Mouse (Mus musculus): Measurements from ENCODE around the gene Ift81. TPM values are rescaled to one million over a fixed set of nuclear protein-coding genes. Genes with fewer than 3 reads are reported as not detected.

Ift81 gene
- total RNA-seq, 1 experiment, result 7.4 TPM

GRCm38 (mm10) chr5:122638296-122638695 lies 24.0 kb upstream of the Ift81 start:
- no peak for DNase-seq (ENCODE audit: low read depth, low spot score)
- Histone ChIP-seq H3K27ac (ENCODE audit: insufficient read depth, low read depth, low read length, poor library complexity, severe bottlenecking) (no peak overlapping the region), H3K4me3 (ENCODE audit: insufficient read depth in 1 of 2, low read depth in 1 of 2, low read length in 2 of 2, poor library complexity in 1 of 2, severe bottlenecking in 1 of 2) (no peak overlapping the region), H3K36me3 (ENCODE audit: control insufficient read depth, insufficient read depth, low read length, poor library complexity, severe bottlenecking) (no peaks in the 10 kb centered on the region), H3K9ac (ENCODE audit: insufficient read depth, low read depth, low read length, poor library complexity, severe bottlenecking) (no peak overlapping the region), H3K4me1 (ENCODE audit: control insufficient read depth in 2 of 2, insufficient read depth in 2 of 2, low read length in 2 of 2, poor library complexity in 1 of 2) (peaks cover 2 to 8% of the 10 kb centered on the region in 2 experiments; a peak in 2 of 4 replicates), H3K9me3 (ENCODE audit: control insufficient read depth, insufficient read depth, low read depth, low read length) (no peaks in the 10 kb centered on the region)
- TF ChIP-seq ZC3H11A (IDR thresholded peaks at IDR 0.05; ENCODE audit: borderline replicate concordance, low read depth, low read length) (no peak), MAFK (IDR thresholded peaks at IDR 0.05; ENCODE audit: insufficient read depth, low read depth, low read length) (no peak), CHD2 (IDR thresholded peaks at IDR 0.05; ENCODE audit: low read depth, low read length) (no peak), HCFC1 (IDR thresholded peaks at IDR 0.05; ENCODE audit: borderline replicate concordance, insufficient read depth, low read length) (no peak), ZNF384 (IDR thresholded peaks at IDR 0.05; ENCODE audit: low read depth, low read length) (no peak)
- in situ Hi-C loops (cut with MboI; ENCODE audit: low sequenced_read_pairs in 2 of 2, unreplicated experiment in 2 of 2), result loop anchor here in 1 of 2 experiments (10.0 kb wide), 1 partner anchor 233 kb away; no protein-coding TSS in a partner anchor

- DNase-seq (ENCODE audit: low read depth, low spot score), result no peak
- TF ChIP-seq MAFK (IDR thresholded peaks at IDR 0.05; ENCODE audit: insufficient read depth, low read depth, low read length) (no peak), HCFC1 (IDR thresholded peaks at IDR 0.05; ENCODE audit: borderline replicate concordance, insufficient read depth, low read length) (no peak), ZNF384 (IDR thresholded peaks at IDR 0.05; ENCODE audit: low read depth, low read length) (no peak), CHD2 (IDR thresholded peaks at IDR 0.05; ENCODE audit: low read depth, low read length) (no peak), ZC3H11A (IDR thresholded peaks at IDR 0.05; ENCODE audit: borderline replicate concordance, low read depth, low read length) (no peak)
- no peak overlapping the region for H3K27ac ChIP-seq (ENCODE audit: insufficient read depth, low read depth, low read length, poor library complexity, severe bottlenecking)
- H3K4me3 ChIP-seq (ENCODE audit: insufficient read depth in 1 of 2, low read depth in 1 of 2, low read length in 2 of 2, poor library complexity in 1 of 2, severe bottlenecking in 1 of 2), result peak overlapping the region in 1 of 2 experiments; percentile 28; a peak in 2 of 4 replicates
- H3K36me3 ChIP-seq (ENCODE audit: control insufficient read depth, insufficient read depth, low read length, poor library complexity, severe bottlenecking), result no peaks in the 10 kb centered on the region
- H3K4me1 ChIP-seq (ENCODE audit: control insufficient read depth in 2 of 2, insufficient read depth in 2 of 2, low read length in 2 of 2, poor library complexity in 1 of 2), result peaks cover 2 to 5% of the 10 kb centered on the region in 2 experiments; a peak in 2 of 4 replicates
- no peaks in the 10 kb centered on the region for H3K9me3 ChIP-seq (ENCODE audit: control insufficient read depth, insufficient read depth, low read depth, low read length)
- no peak overlapping the region for H3K9ac ChIP-seq (ENCODE audit: insufficient read depth, low read depth, low read length, poor library complexity, severe bottlenecking)
- in situ Hi-C loops (cut with MboI; ENCODE audit: low sequenced_read_pairs in 2 of 2, unreplicated experiment in 2 of 2), result loop anchor here in 1 of 2 experiments (10.0 kb wide), 1 partner anchor 232 kb away; no protein-coding TSS in a partner anchor
These were observed 22.6 kb upstream of the Ift81 start for GRCm38 (mm10) chr5:122636958-122637357.

- no peak for DNase-seq (ENCODE audit: low read depth, low spot score)
- in situ Hi-C loops (cut with MboI; ENCODE audit: low sequenced_read_pairs in 2 of 2, unreplicated experiment in 2 of 2), result loop anchor here in 1 of 2 experiments (10.0 kb wide), 1 partner anchor 232 kb away; no protein-coding TSS in a partner anchor
- no peak overlapping the region for H3K4me3 ChIP-seq (ENCODE audit: insufficient read depth in 1 of 2, low read depth in 1 of 2, low read length in 2 of 2, poor library complexity in 1 of 2, severe bottlenecking in 1 of 2)
- H3K9me3 ChIP-seq (ENCODE audit: control insufficient read depth, insufficient read depth, low read depth, low read length), result no peaks in the 10 kb centered on the region
- H3K4me1 ChIP-seq (ENCODE audit: control insufficient read depth in 2 of 2, insufficient read depth in 2 of 2, low read length in 2 of 2, poor library complexity in 1 of 2), result peaks cover 2 to 5% of the 10 kb centered on the region in 2 experiments; a peak in 2 of 4 replicates
- TF ChIP-seq CHD2 (IDR thresholded peaks at IDR 0.05; ENCODE audit: low read depth, low read length) (no peak), ZC3H11A (IDR thresholded peaks at IDR 0.05; ENCODE audit: borderline replicate concordance, low read depth, low read length) (no peak), HCFC1 (IDR thresholded peaks at IDR 0.05; ENCODE audit: borderline replicate concordance, insufficient read depth, low read length) (no peak), ZNF384 (IDR thresholded peaks at IDR 0.05; ENCODE audit: low read depth, low read length) (no peak), MAFK (IDR thresholded peaks at IDR 0.05; ENCODE audit: insufficient read depth, low read depth, low read length) (no peak)
- no peak overlapping the region for H3K9ac ChIP-seq (ENCODE audit: insufficient read depth, low read depth, low read length, poor library complexity, severe bottlenecking)
- no peak overlapping the region for H3K27ac ChIP-seq (ENCODE audit: insufficient read depth, low read depth, low read length, poor library complexity, severe bottlenecking)
- H3K36me3 ChIP-seq (ENCODE audit: control insufficient read depth, insufficient read depth, low read length, poor library complexity, severe bottlenecking), result no peaks in the 10 kb centered on the region
These were observed 22.0 kb upstream of the Ift81 start for GRCm38 (mm10) chr5:122636308-122636707.

- in situ Hi-C loops (cut with MboI; ENCODE audit: low sequenced_read_pairs in 2 of 2, unreplicated experiment in 2 of 2), result loop anchor here in 1 of 2 experiments (10.0 kb wide), 1 partner anchor 230 kb away; no protein-coding TSS in a partner anchor
- Histone ChIP-seq H3K4me3 (ENCODE audit: insufficient read depth in 1 of 2, low read depth in 1 of 2, low read length in 2 of 2, poor library complexity in 1 of 2, severe bottlenecking in 1 of 2) (no peak overlapping the region), H3K9ac (ENCODE audit: insufficient read depth, low read depth, low read length, poor library complexity, severe bottlenecking) (no peak overlapping the region), H3K36me3 (ENCODE audit: control insufficient read depth, insufficient read depth, low read length, poor library complexity, severe bottlenecking) (no peaks in the 10 kb centered on the region), H3K9me3 (ENCODE audit: control insufficient read depth, insufficient read depth, low read depth, low read length) (no peaks in the 10 kb centered on the region), H3K4me1 (ENCODE audit: control insufficient read depth in 2 of 2, insufficient read depth in 2 of 2, low read length in 2 of 2, poor library complexity in 1 of 2) (peaks cover 2 to 5% of the 10 kb centered on the region in 2 experiments; a peak in 2 of 4 replicates), H3K27ac (ENCODE audit: insufficient read depth, low read depth, low read length, poor library complexity, severe bottlenecking) (no peak overlapping the region)
- no peak for DNase-seq (ENCODE audit: low read depth, low spot score)
- TF ChIP-seq ZC3H11A (IDR thresholded peaks at IDR 0.05; ENCODE audit: borderline replicate concordance, low read depth, low read length) (no peak), HCFC1 (IDR thresholded peaks at IDR 0.05; ENCODE audit: borderline replicate concordance, insufficient read depth, low read length) (no peak), ZNF384 (IDR thresholded peaks at IDR 0.05; ENCODE audit: low read depth, low read length) (no peak), MAFK (IDR thresholded peaks at IDR 0.05; ENCODE audit: insufficient read depth, low read depth, low read length) (no peak), CHD2 (IDR thresholded peaks at IDR 0.05; ENCODE audit: low read depth, low read length) (no peak)
These were observed 20.9 kb upstream of the Ift81 start for GRCm38 (mm10) chr5:122635228-122635627.
